Mouse (Mus musculus) forebrain, embryonic 11.5 days (tissue): ENCODE measurements around the gene Stxbp2. TPM values are rescaled to one million over a fixed set of nuclear protein-coding genes. Genes with fewer than 3 reads are reported as not detected.
A peak's percentile ranks its signal among the peaks of the same experiment; 100 is the strongest.
"Not testable (repeated sequence)": the region's sequence is repeated elsewhere in the genome, so short reads cannot be mapped to it uniquely, and the experiment has no call there.

Experiments used
- ATAC-seq: fragments of 200-750 bp; cut with Nextera tagmentation; replicated peaks from 2 replicates; pipeline ENCODE4 v1.8.0; 2017; ENCODE audit warnings: moderate TSS enrichment; ENCODE audit not compliant: low FRiP score
- DNase-seq: peaks from one replicate; pipeline ENCODE4 v3.0.0-alpha.2; 2017; ENCODE audit warnings: low spot score
- H3K27ac ChIP-seq: fragments of 300-500 bp; sonication (generic); 2 replicates; pipeline ENCODE4 v1.5.1; 2014; ENCODE audit warnings: low read depth, low read length
- H3K27me3 ChIP-seq: fragments of 300-500 bp; sonication (generic); 2 replicates; pipeline ENCODE4 v1.6.1; 2014; ENCODE audit warnings: mild to moderate bottlenecking, low read length, mixed read lengths; ENCODE audit not compliant: control insufficient read depth, insufficient read depth
- H3K36me3 ChIP-seq: fragments of 300-500 bp; sonication (generic); 2 replicates; pipeline ENCODE4 v1.6.1; 2014; ENCODE audit warnings: mild to moderate bottlenecking, low read length, moderate library complexity, mixed read lengths; ENCODE audit not compliant: control insufficient read depth, insufficient read depth
- H3K4me1 ChIP-seq: fragments of 300-500 bp; sonication (generic); replicated peaks from 2 replicates; pipeline ENCODE4 v1.6.1; 2014; ENCODE audit warnings: low read length, mixed read lengths; ENCODE audit not compliant: control insufficient read depth, insufficient read depth
- H3K4me2 ChIP-seq: fragments of 300-500 bp; sonication (generic); 2 replicates; pipeline ENCODE4 v1.6.1; 2014; ENCODE audit warnings: low read depth, mild to moderate bottlenecking, low read length, moderate library complexity, mixed read lengths; ENCODE audit not compliant: severe bottlenecking
- H3K4me3 ChIP-seq: fragments of 300-500 bp; sonication (generic); 2 replicates; pipeline ENCODE4 v1.5.1; 2014; ENCODE audit warnings: low read depth, low read length
- H3K9ac ChIP-seq: fragments of 300-500 bp; sonication (generic); 2 replicates; pipeline ENCODE4 v1.6.1; 2014; ENCODE audit warnings: low read length
- H3K9me3 ChIP-seq: fragments of 300-500 bp; sonication (generic); 2 replicates; pipeline ENCODE4 v1.6.1; 2016; ENCODE audit warnings: low read length, mixed read lengths; ENCODE audit not compliant: control insufficient read depth
- WGBS: fragments of 180-500 bp; shearing (Covaris S2); extraction: QIAGEN DNeasy Blood & Tissue Kit; methylation state at CpG from one replicate; pipeline ENCODE4 v1.1.7; 2014; 5-methylcytosine and 5-hydroxymethylcytosine counted together
- polyA plus RNA-seq: library from polyadenylated mRNA; unstranded; fragments of >200 nt; fragmentation: Nextera tagmentation; extraction: Ambion mirVana; gene quantifications from 2 replicates; pipeline ENCODE4 v1.2.1, GENCODE M21; 2014

The Stxbp2 gene
- 36.7 and 37.2 TPM in 2 replicates for polyA plus RNA-seq

DNA sequence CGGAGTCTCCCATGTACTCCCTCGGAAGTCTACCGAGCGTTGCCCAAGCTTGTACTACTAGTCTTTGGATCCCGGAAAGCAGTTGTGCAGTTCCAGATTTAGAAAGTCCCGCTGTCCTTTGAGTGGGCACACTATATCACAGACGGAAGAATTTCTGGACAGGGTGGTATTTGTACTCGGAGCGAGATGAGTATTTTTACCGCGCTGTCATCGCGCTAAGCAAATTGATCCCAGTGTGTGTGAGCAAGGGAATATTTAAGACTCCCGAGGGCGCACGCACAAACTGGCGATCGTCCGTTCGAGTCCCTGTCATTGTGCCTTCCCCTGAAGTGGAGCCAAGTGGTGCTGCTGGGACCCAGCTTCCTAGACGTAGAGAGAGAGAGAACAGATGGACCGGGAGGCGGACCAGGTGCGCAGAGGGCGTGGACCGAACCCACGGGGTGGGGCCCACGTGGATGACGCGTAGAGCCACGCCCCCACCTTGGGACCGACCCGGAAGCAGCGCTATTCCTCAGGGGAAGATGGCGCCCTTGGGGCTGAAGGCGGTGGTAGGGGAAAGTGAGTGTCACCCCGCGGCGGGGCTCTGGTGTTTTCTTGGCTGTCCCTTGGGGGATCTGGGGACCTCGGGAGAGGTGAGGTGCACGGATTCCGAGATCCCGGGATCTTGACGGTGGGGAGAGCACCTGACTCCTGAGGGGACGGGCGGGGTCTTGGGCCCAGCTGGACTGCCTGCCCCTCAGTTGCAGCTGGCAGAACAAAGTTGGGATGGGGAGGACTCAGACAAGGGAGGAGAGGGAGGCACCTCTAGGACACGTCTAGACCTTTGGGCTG, at the start of gene Stxbp2:
Stxbp2 (plus strand) TSS at position 309 of the 831 bp plus-strand sequence.
- H3K27ac ChIP-seq, result no peak within 1 kb of the TSS

GRCm38 (mm10) chr8:3581961-3582360, 48.8 kb upstream of the Stxbp2 start:
- not testable (repeated sequence) for H3K4me2 ChIP-seq, H3K9ac ChIP-seq, ATAC-seq, H3K4me3 ChIP-seq, H3K27ac ChIP-seq, DNase-seq, H3K36me3 ChIP-seq, H3K9me3 ChIP-seq, H3K4me1 ChIP-seq, H3K27me3 ChIP-seq
- 77% methylated on average over 1 of the region's 3 CpGs for WGBS

More for the DNA sequence above, at the start of gene Stxbp2:
- DNase-seq (peak; percentile 80), ATAC-seq (peak; percentile 78)
- Histone ChIP-seq H3K27me3 (peaks cover 2% of the 10 kb centered on the region; the same call in 1 of the 2 replicates), H3K36me3 (no peaks in the 10 kb centered on the region), H3K4me2 (peak within 1 kb of the TSS; percentile 75), H3K9ac (peak within 1 kb of the TSS; percentile 49), H3K4me3 (peak within 1 kb of the TSS; percentile 51), H3K4me1 (no peaks in the 10 kb centered on the region; the same call in 1 of the 2 replicates), H3K9me3 (no peaks in the 10 kb centered on the region)
- 7% methylated on average over 46 of the region's 47 CpGs for WGBS

GRCm38 (mm10) chr8:3586452-3586851, 44.3 kb upstream of the Stxbp2 start:
- WGBS, result 95% methylated on average over 2 of the region's 2 CpGs
- Histone ChIP-seq H3K27ac (no peak overlapping the region), H3K9ac (no peak overlapping the region), H3K27me3 (0 out of 2 replicates have a peak, but pooled peaks cover 2% of the 10 kb centered on the region), H3K4me2 (no peak overlapping the region), H3K9me3 (no peaks in the 10 kb centered on the region), H3K36me3 (no peaks in the 10 kb centered on the region), H3K4me1 (no peaks in the 10 kb centered on the region), H3K4me3 (no peak overlapping the region)
- DNase-seq (no peak), ATAC-seq (no peak)

DNA sequence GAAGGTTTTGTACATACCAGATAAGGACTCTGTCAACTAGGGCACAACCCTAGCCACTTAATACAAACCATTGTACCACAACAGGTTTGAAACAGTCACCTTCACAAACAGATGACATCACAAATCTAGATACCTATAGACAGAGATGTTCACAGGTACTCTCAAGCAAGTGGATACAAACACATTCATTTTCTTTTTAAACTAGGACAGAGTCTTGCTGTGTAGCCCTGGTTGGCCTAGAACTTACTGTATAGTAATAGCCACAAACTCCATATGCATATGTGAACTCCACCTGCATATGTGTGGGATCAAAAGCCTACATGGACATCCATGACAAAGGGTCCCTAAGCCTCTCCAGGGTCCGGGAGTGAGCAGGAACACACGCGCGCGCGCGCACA, 43.8 kb upstream of the Stxbp2 start, which contains the start of gene Camsap3:
Camsap3 (plus strand) TSS at position 301 of the 398 bp plus-strand sequence.
- H3K9ac ChIP-seq, result peak within 1 kb of the TSS; percentile 82
- H3K36me3 ChIP-seq, result no peaks in the 10 kb centered on the region
- no peaks in the 10 kb centered on the region for H3K9me3 ChIP-seq
- no peak within 1 kb of the TSS for H3K27ac ChIP-seq
- DNase-seq (no peak), ATAC-seq (no peak)
- 0 out of 2 replicates have a peak, but pooled peaks cover 2% of the 10 kb centered on the region for H3K27me3 ChIP-seq
- no peaks in the 10 kb centered on the region for H3K4me1 ChIP-seq
- WGBS, result 6% methylated on average over 7 of the region's 7 CpGs
- peak within 1 kb of the TSS; percentile 79 for H3K4me3 ChIP-seq
- H3K4me2 ChIP-seq, result peak within 1 kb of the TSS; percentile 91

DNA sequence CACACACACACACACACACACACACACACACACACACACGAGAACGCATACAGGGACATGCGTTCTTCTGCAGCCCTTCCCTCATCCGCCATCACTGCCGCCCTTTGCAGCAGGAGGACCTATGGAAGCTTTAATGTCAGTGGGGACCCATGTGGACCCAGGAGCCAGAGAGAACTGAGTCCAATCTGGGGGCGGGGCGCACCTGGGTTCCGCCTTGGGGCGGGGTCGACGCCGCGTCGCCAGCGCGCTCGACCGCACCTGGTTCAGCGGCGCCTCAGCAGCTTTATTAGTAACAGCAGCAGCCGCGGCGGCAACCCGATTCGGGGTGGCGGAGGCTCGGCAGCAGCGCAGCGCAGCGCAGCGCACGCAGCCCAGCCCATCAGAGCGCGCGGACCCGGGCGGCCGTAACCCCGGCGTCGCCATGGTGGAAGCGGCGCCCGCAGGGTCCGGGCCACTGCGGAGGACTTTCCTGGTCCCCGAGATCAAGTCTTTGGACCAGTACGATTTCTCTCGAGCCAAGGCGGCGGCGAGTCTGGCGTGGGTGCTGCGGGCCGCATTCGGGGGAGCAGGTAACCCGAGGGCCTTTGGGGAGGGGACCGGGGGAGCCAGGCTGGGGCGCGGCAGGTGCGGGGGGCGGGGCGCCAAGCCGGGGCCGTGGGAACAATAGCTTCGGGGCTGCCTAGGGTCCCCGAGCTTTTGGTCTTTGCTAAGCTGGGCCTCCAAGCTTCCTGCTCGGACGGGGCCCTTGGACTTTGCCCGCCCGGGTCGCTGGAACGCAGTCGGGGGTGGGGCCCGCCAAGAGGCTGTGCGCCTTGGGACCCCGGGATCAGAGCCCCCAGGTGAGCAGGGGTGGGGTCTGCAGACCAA, 43.1 kb upstream of the Stxbp2 start:
- under 1% methylated on average over 70 of the region's 77 CpGs for WGBS
- H3K27me3 ChIP-seq, result 0 out of 2 replicates have a peak, but pooled peaks cover 2% of the 10 kb centered on the region
- no peaks in the 10 kb centered on the region for H3K36me3 ChIP-seq
- peak overlapping the region; percentile 82 for H3K9ac ChIP-seq
- peak overlapping the region; percentile 79 for H3K4me3 ChIP-seq
- DNase-seq (peak; percentile 81), ATAC-seq (peak; percentile 81)
- no peaks in the 10 kb centered on the region for H3K9me3 ChIP-seq
- no peak overlapping the region for H3K27ac ChIP-seq
- H3K4me1 ChIP-seq, result no peaks in the 10 kb centered on the region
- peak overlapping the region; percentile 91 for H3K4me2 ChIP-seq

DNA sequence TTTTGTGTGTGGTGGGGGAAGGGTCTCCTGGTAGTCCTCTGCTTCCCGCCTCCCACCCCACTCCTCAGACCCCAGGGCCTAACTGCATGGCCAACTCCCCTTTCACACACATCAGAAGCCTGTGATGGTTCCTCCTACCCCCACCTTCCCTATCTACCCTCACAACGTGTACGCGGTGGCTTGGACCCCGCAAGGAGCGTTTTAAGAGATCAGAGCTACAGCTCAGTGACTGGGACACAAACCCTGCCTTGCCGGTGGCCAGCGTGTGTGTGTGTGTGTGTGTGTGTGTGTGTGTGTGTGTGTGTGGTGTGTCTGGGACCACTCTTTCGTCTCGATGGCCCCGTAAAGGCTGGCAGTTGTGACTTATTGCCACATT, 42.5 kb upstream of the Stxbp2 start:
- DNase-seq, result no peak
- Histone ChIP-seq H3K27me3 (0 out of 2 replicates have a peak, but pooled peaks cover 2% of the 10 kb centered on the region), H3K4me2 (peak overlapping the region; percentile 91), H3K4me3 (peak overlapping the region; percentile 79), H3K9me3 (no peaks in the 10 kb centered on the region), H3K4me1 (no peaks in the 10 kb centered on the region), H3K9ac (peak overlapping the region; percentile 82), H3K36me3 (no peaks in the 10 kb centered on the region), H3K27ac (no peak overlapping the region)
- WGBS, result 3% methylated on average over 11 of the region's 11 CpGs
- peak; percentile 65 for ATAC-seq

DNA sequence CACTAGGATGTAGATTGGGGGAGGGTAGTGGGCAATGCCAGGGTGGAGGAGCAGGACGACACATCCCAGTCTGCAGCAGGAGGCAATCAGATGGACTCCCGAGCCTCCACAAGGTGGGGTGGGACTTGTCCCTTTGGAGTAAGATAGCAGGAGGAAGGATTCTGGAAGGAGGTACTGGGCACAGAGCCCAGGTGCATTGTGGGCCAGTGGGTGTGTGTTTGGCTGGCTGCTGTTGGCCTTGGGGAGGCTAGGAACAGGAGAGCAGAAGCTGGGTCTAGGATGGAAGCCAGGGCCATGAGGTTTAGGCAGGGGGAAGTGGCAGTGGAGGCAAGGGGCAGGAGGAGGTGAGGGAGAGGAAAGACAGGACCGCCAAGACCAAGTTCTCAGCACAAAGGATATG, 37.3 kb upstream of the Stxbp2 start:
- WGBS, result 70% methylated on average over 3 of the region's 3 CpGs
- Histone ChIP-seq H3K36me3 (no peaks in the 10 kb centered on the region; the same call in 1 of the 2 replicates), H3K4me1 (no peaks in the 10 kb centered on the region), H3K4me2 (no peak overlapping the region), H3K27ac (no peak overlapping the region), H3K4me3 (no peak overlapping the region), H3K27me3 (no peaks in the 10 kb centered on the region), H3K9ac (no peak overlapping the region), H3K9me3 (no peaks in the 10 kb centered on the region)
- no peak for DNase-seq
- no peak for ATAC-seq

- Histone ChIP-seq H3K4me2 (no peak overlapping the region), H3K27me3 (no peaks in the 10 kb centered on the region), H3K4me1 (no peaks in the 10 kb centered on the region), H3K9ac (no peak overlapping the region), H3K9me3 (no peaks in the 10 kb centered on the region), H3K36me3 (no peaks in the 10 kb centered on the region; the same call in 1 of the 2 replicates), H3K4me3 (no peak overlapping the region), H3K27ac (no peak overlapping the region)
- ATAC-seq, result no peak
- DNase-seq, result no peak
- 77% methylated on average over 2 of the region's 2 CpGs for WGBS
Observed at GRCm38 (mm10) chr8:3594466-3594865, 36.3 kb upstream of the Stxbp2 start.
